Mouse (Mus musculus) midbrain, embryonic 14.5 days (tissue): Measurements from ENCODE around the gene Ehd2. TPM values are rescaled to one million over a fixed set of nuclear protein-coding genes. Genes with fewer than 3 reads are reported as not detected.
A peak's percentile ranks its signal among the peaks of the same experiment; 100 is the strongest.
"Not testable (repeated sequence)": the region's sequence is repeated elsewhere in the genome, so short reads cannot be mapped to it uniquely, and the experiment has no call there.

Experiments
- ATAC-seq: fragments of 200-750 bp; cut with Nextera tagmentation; 2 replicates; pipeline ENCODE4 v1.8.0; 2017; ENCODE audit warnings: moderate number of reproducible peaks, moderate library complexity; ENCODE audit not compliant: low FRiP score, low TSS enrichment
- DNase-seq: peaks from one replicate; pipeline ENCODE4 v3.0.0-alpha.2; 2015
- H3K27ac ChIP-seq: fragments of 300-500 bp; sonication (generic); replicated peaks from 2 replicates; pipeline ENCODE4 v1.5.1; 2014; ENCODE audit warnings: mild to moderate bottlenecking, low read depth, low read length, moderate library complexity
- H3K27me3 ChIP-seq: fragments of 300-500 bp; sonication (generic); 2 replicates; pipeline ENCODE4 v1.6.1; 2014; ENCODE audit warnings: low read length, control low read depth, mixed read lengths; ENCODE audit not compliant: control insufficient read depth, insufficient read depth
- H3K36me3 ChIP-seq: fragments of 300-500 bp; sonication (generic); 2 replicates; pipeline ENCODE4 v1.6.1; 2014; ENCODE audit warnings: low read length, control low read depth; ENCODE audit not compliant: control insufficient read depth, insufficient read depth
- H3K4me1 ChIP-seq: fragments of 300-500 bp; sonication (generic); 2 replicates; pipeline ENCODE4 v1.6.1; 2014; ENCODE audit warnings: mild to moderate bottlenecking, antibody characterized with exemption, low read length, control low read depth; ENCODE audit not compliant: control insufficient read depth, insufficient read depth
- H3K4me2 ChIP-seq: fragments of 300-500 bp; sonication (generic); 2 replicates; pipeline ENCODE4 v1.6.1; 2014; ENCODE audit warnings: mild to moderate bottlenecking, low read length, moderate library complexity
- H3K4me3 ChIP-seq: fragments of 300-500 bp; sonication (generic); replicated peaks from 2 replicates; pipeline ENCODE4 v1.5.1; 2014; ENCODE audit warnings: low read depth, low read length
- H3K9ac ChIP-seq: fragments of 300-500 bp; sonication (generic); replicated peaks from 2 replicates; pipeline ENCODE4 v1.6.1; 2014; ENCODE audit warnings: mild to moderate bottlenecking, low read length, moderate library complexity
- H3K9me3 ChIP-seq: fragments of 300-500 bp; sonication (generic); 2 replicates; pipeline ENCODE4 v1.6.1; 2016; ENCODE audit warnings: low read length, control low read depth, mixed read lengths; ENCODE audit not compliant: control insufficient read depth
- WGBS: fragments of 180-500 bp; shearing (Covaris S2); extraction: QIAGEN DNeasy Blood & Tissue Kit; methylation state at CpG from one replicate; pipeline ENCODE4 v1.1.7; 2014; 5-methylcytosine and 5-hydroxymethylcytosine counted together
- polyA plus RNA-seq: library from polyadenylated mRNA; unstranded; fragments of >200 nt; fragmentation: Nextera tagmentation; extraction: Ambion mirVana; gene quantifications from 2 replicates; pipeline ENCODE4 v1.2.1, GENCODE M21; 2014

Ehd2 gene
- polyA plus RNA-seq, 1 experiment from 2014 or later = 3.9 TPM

DNA sequence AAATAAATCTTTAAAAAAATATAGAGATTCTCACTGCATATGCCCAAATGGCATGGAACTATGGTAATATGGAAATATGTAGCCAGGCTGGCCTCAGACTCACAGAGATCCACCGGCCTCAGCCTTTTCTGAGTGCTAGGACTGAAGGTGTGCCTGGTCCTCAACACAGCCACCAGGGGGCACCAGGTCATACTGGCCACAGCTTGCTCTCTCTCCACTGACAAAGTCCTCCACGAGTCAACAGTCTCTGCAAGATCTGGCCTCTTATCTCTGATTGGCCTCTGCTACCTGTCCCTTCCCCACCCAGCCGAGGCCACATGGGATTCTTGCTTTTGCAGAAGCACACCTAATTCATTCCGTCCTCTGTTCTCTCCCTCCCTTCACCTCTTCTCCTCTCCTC is 37.5 kb downstream of the Ehd2 start:
- no peaks in the 10 kb centered on the region for H3K4me1 ChIP-seq
- no peaks in the 10 kb centered on the region for H3K36me3 ChIP-seq
- H3K27me3 ChIP-seq = no peaks in the 10 kb centered on the region
- DNase-seq (peak; percentile 30), ATAC-seq (no peak; the same call in 1 of the 2 replicates)
- no peak overlapping the region for H3K9ac ChIP-seq
- H3K27ac ChIP-seq = no peak overlapping the region
- 38% methylated on average over 4 of the region's 4 CpGs for WGBS
- no peak overlapping the region for H3K4me3 ChIP-seq
- H3K4me2 ChIP-seq = no peak overlapping the region
- H3K9me3 ChIP-seq = no peaks in the 10 kb centered on the region

DNA sequence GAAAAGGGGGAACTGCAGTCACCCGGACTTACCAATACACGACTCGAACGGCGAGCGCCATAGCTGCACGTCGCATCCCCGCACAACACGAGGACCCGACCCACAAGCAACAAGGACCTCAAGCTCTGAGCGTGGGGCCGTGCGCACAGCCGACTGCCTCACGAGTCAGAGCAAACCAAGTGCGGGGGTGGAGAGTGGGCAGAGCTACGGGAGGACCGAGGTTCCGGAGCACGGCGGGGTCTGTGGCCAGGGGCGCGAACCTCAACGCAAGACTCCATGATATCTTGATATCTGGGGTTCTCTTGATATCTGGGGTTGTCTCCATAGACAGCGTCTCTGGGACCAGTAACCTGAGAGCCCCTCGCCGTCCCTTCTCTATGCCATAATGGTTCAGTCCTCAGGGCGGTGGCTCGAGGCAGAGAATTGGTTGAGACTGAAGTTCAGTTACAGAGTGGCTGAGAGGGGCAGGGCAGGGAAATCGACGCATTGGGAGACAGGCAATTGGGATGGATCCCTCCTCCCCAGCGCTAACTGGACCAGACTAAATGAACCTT is 45.1 kb downstream of the Ehd2 start, which contains the start of gene Selenow:
Gene Selenow, minus strand, starts transcription at position 183 of the 554 bp plus-strand sequence.
- no peaks in the 10 kb centered on the region for H3K9me3 ChIP-seq
- peak within 1 kb of the TSS; percentile 78 for H3K9ac ChIP-seq
- peak within 1 kb of the TSS; percentile 89 for H3K4me2 ChIP-seq
- H3K4me1 ChIP-seq = peaks cover 24% of the 10 kb centered on the region
- peaks cover 28% of the 10 kb centered on the region for H3K36me3 ChIP-seq
- under 1% methylated on average over 33 of the region's 33 CpGs for WGBS
- ATAC-seq (peak; percentile 94), DNase-seq (peak; percentile 96)
- H3K27me3 ChIP-seq = no peaks in the 10 kb centered on the region
- H3K27ac ChIP-seq = peak within 1 kb of the TSS; percentile 83
- H3K4me3 ChIP-seq = peak within 1 kb of the TSS; percentile 82

DNA sequence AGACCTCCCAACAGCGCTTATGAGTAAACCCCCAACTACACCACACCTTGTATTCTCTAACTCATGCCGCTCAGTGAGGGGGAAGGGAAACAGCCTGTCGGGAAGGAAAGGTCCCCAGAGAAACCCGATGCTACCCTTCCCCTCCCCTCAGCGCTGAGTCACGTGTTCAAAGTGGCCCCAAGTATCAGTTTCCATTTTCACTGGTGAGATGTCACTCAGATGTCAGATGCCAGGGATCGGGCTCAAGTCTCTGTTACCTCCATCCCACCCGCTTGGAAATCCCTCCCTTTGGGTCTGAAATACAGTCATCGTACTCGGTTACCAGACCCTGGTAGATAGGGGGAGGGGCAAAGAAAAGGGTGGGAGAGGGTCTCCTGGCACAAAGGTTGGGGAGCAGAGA is 45.6 kb downstream of the Ehd2 start:
- peak; percentile 75 for DNase-seq
- peaks cover 24% of the 10 kb centered on the region for H3K4me1 ChIP-seq
- 0% methylated on average over 10 of the region's 10 CpGs for WGBS
- H3K9me3 ChIP-seq = no peaks in the 10 kb centered on the region
- no peaks in the 10 kb centered on the region for H3K27me3 ChIP-seq
- H3K4me2 ChIP-seq = peak overlapping the region; percentile 89
- ATAC-seq = peak; percentile 62
- H3K36me3 ChIP-seq = peaks cover 32% of the 10 kb centered on the region
- peak overlapping the region; percentile 78 for H3K9ac ChIP-seq
- peak overlapping the region; percentile 82 for H3K4me3 ChIP-seq
- H3K27ac ChIP-seq = peak overlapping the region; percentile 83

DNA sequence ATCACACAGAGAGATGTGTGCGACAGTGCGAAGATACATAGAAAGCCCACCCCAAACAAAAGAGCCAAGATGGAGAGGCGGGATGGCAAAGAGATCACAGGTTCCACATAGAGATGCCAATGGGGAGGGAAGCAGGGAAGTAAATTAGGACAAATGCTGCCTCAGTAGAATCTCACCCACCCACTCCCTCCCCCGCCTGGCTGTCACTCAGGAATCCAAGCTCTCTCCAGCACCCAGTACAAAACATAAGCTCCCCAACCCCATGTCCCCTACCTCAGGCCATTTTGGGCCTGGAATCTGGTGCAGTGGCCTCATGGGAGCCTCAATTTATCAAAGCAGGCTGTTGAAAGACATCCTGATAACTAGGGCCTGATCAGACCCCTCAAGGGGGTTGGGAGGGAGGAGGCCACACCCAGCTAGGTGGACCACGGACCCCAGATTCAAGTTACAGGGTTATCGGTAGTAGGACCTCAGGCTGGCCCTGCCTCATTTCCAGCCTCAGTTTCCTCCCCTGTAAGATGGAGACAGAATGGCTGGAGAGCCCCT is 46.6 kb downstream of the Ehd2 start:
- WGBS = 88% methylated on average over 6 of the region's 6 CpGs

DNA sequence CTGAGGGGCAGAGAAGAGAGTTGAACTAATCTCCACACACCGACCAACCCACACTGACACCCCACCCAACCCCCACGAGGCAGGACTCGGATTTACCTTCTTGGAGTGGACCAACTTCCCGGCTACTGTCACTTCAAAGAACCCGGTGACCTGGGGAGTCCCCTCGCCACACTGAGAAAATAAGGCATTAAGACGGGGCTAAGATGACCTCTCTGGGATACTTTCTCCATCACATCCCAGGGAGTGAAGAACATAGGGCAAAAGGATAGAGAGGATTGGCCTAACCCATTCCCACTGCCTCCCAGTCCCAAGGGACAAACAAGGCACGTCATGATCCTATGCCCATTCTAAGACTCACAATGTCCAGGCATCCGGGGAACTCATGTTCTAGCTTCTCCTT is 47.4 kb downstream of the Ehd2 start:
- DNase-seq = no peak
- H3K27me3 ChIP-seq = no peaks in the 10 kb centered on the region
- no peak for ATAC-seq
- peaks cover 39% of the 10 kb centered on the region for H3K36me3 ChIP-seq
- peaks cover 24% of the 10 kb centered on the region for H3K4me1 ChIP-seq
- no peaks in the 10 kb centered on the region for H3K9me3 ChIP-seq
- 95% methylated on average over 9 of the region's 9 CpGs for WGBS
- peak overlapping the region; percentile 82 for H3K4me3 ChIP-seq
- no peak overlapping the region for H3K27ac ChIP-seq
- peak overlapping the region; percentile 89 for H3K4me2 ChIP-seq
- peak overlapping the region; percentile 78; the same call in 1 of the 2 replicates for H3K9ac ChIP-seq

More for the DNA sequence above, 46.6 kb downstream of the Ehd2 start:
- Histone ChIP-seq H3K27ac (0 out of 2 replicates have a peak overlapping the region, but pooled peaks have one; percentile 20), H3K4me2 (peak overlapping the region; percentile 89), H3K36me3 (peaks cover 39% of the 10 kb centered on the region), H3K4me1 (peaks cover 24% of the 10 kb centered on the region), H3K9ac (peak overlapping the region; percentile 78), H3K27me3 (no peaks in the 10 kb centered on the region), H3K4me3 (peak overlapping the region; percentile 82), H3K9me3 (no peaks in the 10 kb centered on the region)
- no peak for DNase-seq
- no peak for ATAC-seq

DNA sequence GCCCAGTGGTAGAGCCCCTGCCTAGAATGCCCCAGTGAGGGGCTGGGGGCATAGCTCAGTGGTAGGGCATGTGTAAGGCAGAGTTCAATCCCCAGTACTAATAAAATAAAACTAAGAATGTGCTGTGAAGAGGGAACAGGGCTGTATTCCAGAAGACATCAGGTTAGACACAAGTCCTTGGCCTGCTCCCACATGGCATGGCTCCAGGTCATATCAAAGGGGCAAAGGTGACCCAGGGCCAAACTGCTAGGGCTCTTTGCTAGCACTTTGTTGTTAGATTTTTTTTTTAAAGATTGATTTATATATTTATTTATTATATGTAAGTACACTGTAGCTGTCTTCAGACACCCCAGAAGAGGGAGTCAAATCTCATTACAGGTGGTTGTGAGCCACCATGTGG is 49.0 kb downstream of the Ehd2 start:
- DNase-seq (no peak), ATAC-seq (no peak)
- Histone ChIP-seq H3K4me2 (no peak overlapping the region), H3K27me3 (no peaks in the 10 kb centered on the region), H3K36me3 (peaks cover 39% of the 10 kb centered on the region), H3K9me3 (no peaks in the 10 kb centered on the region), H3K4me1 (peaks cover 24% of the 10 kb centered on the region), H3K27ac (no peak overlapping the region), H3K4me3 (no peak overlapping the region), H3K9ac (no peak overlapping the region)

DNA sequence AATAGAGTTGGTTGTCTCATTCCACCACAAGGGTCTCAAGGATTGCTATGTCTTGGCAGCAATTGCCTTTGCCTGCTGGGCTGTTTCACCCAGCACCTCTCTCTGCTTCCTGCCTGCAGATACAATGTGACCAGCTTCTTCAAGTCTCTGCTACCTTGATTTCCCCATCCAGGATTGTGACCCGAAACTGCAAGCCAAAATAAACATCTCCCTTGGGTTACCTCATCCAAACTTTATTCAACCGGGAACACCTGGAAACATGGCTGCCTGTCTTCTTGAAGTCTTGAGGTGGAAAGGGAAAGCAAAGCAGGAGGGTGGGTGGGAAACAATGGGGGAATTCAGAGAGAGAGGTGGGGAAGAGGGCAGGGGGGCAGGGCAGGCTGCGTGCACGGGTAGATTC is 50.4 kb downstream of the Ehd2 start:
- Histone ChIP-seq H3K27me3 (no peaks in the 10 kb centered on the region), H3K4me3 (no peak overlapping the region), H3K4me2 (no peak overlapping the region), H3K9me3 (no peaks in the 10 kb centered on the region), H3K9ac (no peak overlapping the region), H3K4me1 (peaks cover 20% of the 10 kb centered on the region), H3K27ac (no peak overlapping the region), H3K36me3 (peaks cover 39% of the 10 kb centered on the region)
- ATAC-seq (no peak), DNase-seq (no peak)
- 94% methylated on average over 4 of the region's 4 CpGs for WGBS

DNA sequence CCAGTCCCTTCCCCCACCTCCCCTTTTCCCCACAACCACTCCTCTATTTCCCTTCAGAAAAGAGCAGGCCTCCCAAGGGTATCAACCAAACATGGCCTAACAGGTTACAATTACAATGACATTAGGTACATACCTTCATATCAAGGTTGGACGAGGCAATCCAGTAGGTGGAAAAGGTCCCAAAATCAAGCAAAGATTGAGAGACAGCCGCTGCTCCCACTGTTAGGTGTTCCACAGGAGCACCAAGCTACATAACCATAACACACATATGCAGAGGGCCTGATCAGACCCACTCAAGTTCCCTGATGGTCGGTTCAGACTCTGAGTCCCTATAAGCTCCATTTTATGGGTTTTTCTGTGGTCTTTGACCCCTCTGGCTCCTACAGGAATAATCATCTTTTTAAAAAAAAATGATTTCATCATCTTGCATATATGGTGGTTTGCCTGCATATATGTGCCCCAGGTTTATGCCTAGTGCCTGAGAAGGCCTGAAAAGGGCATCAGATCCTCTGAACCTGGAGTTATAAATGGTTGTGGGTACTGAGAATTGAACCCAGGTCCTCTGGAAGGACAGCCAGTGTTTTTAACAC is 51.1 kb downstream of the Ehd2 start:
- Histone ChIP-seq H3K4me2 (no peak overlapping the region), H3K9me3 (no peaks in the 10 kb centered on the region), H3K4me3 (no peak overlapping the region), H3K27me3 (no peaks in the 10 kb centered on the region), H3K4me1 (peaks cover 16% of the 10 kb centered on the region), H3K27ac (no peak overlapping the region), H3K36me3 (peaks cover 39% of the 10 kb centered on the region), H3K9ac (no peak overlapping the region)
- WGBS = 80% methylated on average over 3 of the region's 3 CpGs
- no peak for ATAC-seq
- no peak for DNase-seq

DNA sequence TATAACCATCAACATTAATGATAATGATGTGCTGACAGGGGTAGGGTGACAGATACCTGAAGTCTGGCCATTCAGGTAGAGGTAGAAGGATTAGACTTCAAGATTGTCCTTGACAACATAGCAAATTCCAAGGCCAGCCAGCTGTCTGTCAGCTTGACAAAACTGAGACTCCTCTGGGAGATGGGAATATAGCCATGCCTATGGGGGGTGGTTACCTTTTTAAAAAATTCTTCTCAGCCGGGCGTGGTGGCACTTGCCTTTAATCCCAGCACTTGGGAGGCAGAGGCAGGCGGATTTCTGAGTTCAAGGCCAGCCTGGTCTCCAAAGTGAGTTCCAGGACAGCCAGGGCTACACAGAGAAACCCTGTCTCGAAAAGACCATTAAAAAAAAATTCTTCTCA is 51.7 kb downstream of the Ehd2 start:
- WGBS = 91% methylated on average over 4 of the region's 4 CpGs
- not testable (repeated sequence) for DNase-seq, ATAC-seq, H3K4me3 ChIP-seq, H3K4me2 ChIP-seq, H3K27ac ChIP-seq, H3K9me3 ChIP-seq, H3K9ac ChIP-seq, H3K27me3 ChIP-seq
- Histone ChIP-seq H3K4me1 (peaks cover 10% of the 10 kb centered on the region), H3K36me3 (peaks cover 39% of the 10 kb centered on the region)
